21 mouse cellular contexts compared by ENCODE assay signal in genomic region chr2:107941374-107941773, GRCm38 (mm10).
"Had no signal": no experiment of that assay in that cellular context is flagged by ENCODE, and none has a peak within 500 bp of the region (broad histone marks: within the 10 kb centered on the region; RNA-seq: fewer than 3 reads in every experiment).

No protein-coding gene starts in this region.

- ATAC-seq: liver, embryonic 12.5 days had no signal

- H3K4me1 ChIP-seq: limb, embryonic 10.5 days; limb, embryonic 13.5 days; liver, embryonic 12.5 days; liver, embryonic 15.5 days; lung, embryonic 15.5 days; neural tube, embryonic 13.5 days had no signal

- H3K27me3 ChIP-seq: limb, embryonic 13.5 days; liver, embryonic 12.5 days; liver, embryonic 15.5 days; lung, embryonic 15.5 days; neural tube, embryonic 13.5 days had no signal

- H3K4me2 ChIP-seq: limb, embryonic 13.5 days; liver, embryonic 12.5 days; liver, embryonic 15.5 days; lung, embryonic 15.5 days; midbrain, embryonic 11.5 days; neural tube, embryonic 13.5 days had no signal

- H3K36me3 ChIP-seq: limb, embryonic 10.5 days; limb, embryonic 13.5 days; liver, embryonic 12.5 days; liver, embryonic 15.5 days; lung, embryonic 15.5 days; neural tube, embryonic 13.5 days had no signal

- H3K9me3 ChIP-seq: limb, embryonic 10.5 days; limb, embryonic 13.5 days; liver, embryonic 12.5 days; liver, embryonic 15.5 days; lung, embryonic 15.5 days; neural tube, embryonic 13.5 days had no signal

- H3K4me3 ChIP-seq: limb, embryonic 10.5 days; limb, embryonic 13.5 days; liver, embryonic 12.5 days; liver, embryonic 15.5 days; lung, embryonic 15.5 days; myocyte; neural tube, embryonic 13.5 days had no signal

- H3K27ac ChIP-seq: limb, embryonic 10.5 days; limb, embryonic 13.5 days; liver, embryonic 12.5 days; liver, embryonic 15.5 days; lung, embryonic 15.5 days; neural tube, embryonic 13.5 days had no signal

- H3K9ac ChIP-seq: limb, embryonic 13.5 days; liver, embryonic 12.5 days; liver, embryonic 15.5 days; lung, embryonic 15.5 days; neural tube, embryonic 13.5 days had no signal

- DNase-seq: kidney, adult 18-20 months; kidney, adult 9 months; kidney, postnatal 14 days; kidney, postnatal 4 days; layer of hippocampus, adult 9-11 months; liver; lung, adult 18-20 months; lung, postnatal 10 days; lung, postnatal 4 days; midbrain, embryonic 14.5 days; retina, postnatal 1 day; thymus, adult 18-20 months; thymus, postnatal 36 days had no signal
